ENCODE assay signal across 11 mouse cellular contexts in genomic region chr15:98722854-98723253, GRCm38 (mm10). TPM values are rescaled to one million over a fixed set of nuclear protein-coding genes. Genes with fewer than 3 reads are reported as not detected.
DNase-seq lines count a peak whose midpoint lies in the region; ATAC-seq lines count a peak whose summit lies in the region.
"Had no signal": no experiment of that assay in that cellular context is flagged by ENCODE, and none has a peak within 500 bp of the region (broad histone marks: within the 10 kb centered on the region; RNA-seq: fewer than 3 reads in every experiment).

No protein-coding gene starts in this region.

- H3K4me3 ChIP-seq in kidney, embryonic 16.5 days (ENCODE audit: low read length) = peak overlapping the region; percentile 3; the same call in 1 of the 2 replicates
- H3K4me3 ChIP-seq: embryonic facial prominence, embryonic 12.5 days had no signal

- 0 out of 2 replicates have a peak, but pooled peaks have one; percentile 32 for ATAC-seq in kidney, embryonic 16.5 days (ENCODE audit: low FRiP score, low TSS enrichment)
- ATAC-seq in inflammation-experienced regulatory T-cells, adult 6 months = peak; percentile 64

- peak overlapping the region; percentile 2; the same call in 1 of the 2 replicates for H3K9ac ChIP-seq in kidney, embryonic 16.5 days (replicated peaks; ENCODE audit: low read length)
- H3K9ac ChIP-seq: embryonic facial prominence, embryonic 12.5 days; liver, embryonic 14.5 days had no signal

- H3K36me3 ChIP-seq in kidney, embryonic 16.5 days (ENCODE audit: insufficient read depth, low read length) = no peaks in the 10 kb centered on the region
- H3K36me3 ChIP-seq: embryonic facial prominence, embryonic 12.5 days had no signal

- peak overlapping the region; percentile 37; the same call in 1 of the 2 replicates for H3K27ac ChIP-seq in kidney, embryonic 16.5 days (ENCODE audit: low read length)
- H3K27ac ChIP-seq: embryonic facial prominence, embryonic 12.5 days; liver, embryonic 14.5 days had no signal

- DNase-seq in adrenal gland, postnatal 14 days = peak; percentile 21
- no peak for DNase-seq in adrenal gland, postnatal 36 days
- no peak for DNase-seq in kidney, adult 11 months
- DNase-seq in thymus, postnatal 0 days (ENCODE audit: low spot score) = peak; percentile 46
- no peak for DNase-seq in yolk sac, embryonic 10.5 days (ENCODE audit: low spot score)
- DNase-seq in testis, postnatal 10 days (ENCODE audit: low spot score) = no peak
- DNase-seq: gastrocnemius, postnatal 25 days had no signal

- WGBS in kidney, embryonic 16.5 days = 34% methylated on average over 14 of the region's 14 CpGs

- H3K9me3 ChIP-seq in kidney, embryonic 16.5 days (ENCODE audit: low read length) = no peaks in the 10 kb centered on the region
- H3K9me3 ChIP-seq: embryonic facial prominence, embryonic 12.5 days had no signal

- peak overlapping the region; percentile 37 for H3K4me2 ChIP-seq in kidney, embryonic 16.5 days (replicated peaks; ENCODE audit: low read depth, low read length)
- H3K4me2 ChIP-seq: embryonic facial prominence, embryonic 12.5 days had no signal

- H3K27me3 ChIP-seq in kidney, embryonic 16.5 days (ENCODE audit: insufficient read depth, low read length) = no peaks in the 10 kb centered on the region
- H3K27me3 ChIP-seq: embryonic facial prominence, embryonic 12.5 days had no signal

- peaks cover 34% of the 10 kb centered on the region for H3K4me1 ChIP-seq in kidney, embryonic 16.5 days (ENCODE audit: insufficient read depth, low read length)

RNA-seq across cellular contexts. Expression of gene Fkbp11, which starts 5.1 kb away (rescaled TPM):
- total RNA-seq in adrenal gland, postnatal 14 days (2021) = 7.2 and 7.7 TPM in 2 replicates
- 1 to 10 TPM; 7.5 to 9.1 TPM for total RNA-seq in adrenal gland, postnatal 36 days (2021)
- polyA plus RNA-seq in kidney, embryonic 16.5 days (2015; fragmentation: Nextera tagmentation; extraction: Ambion mirVana) = 36.6 and 39.1 TPM in 2 replicates
- 1 to 10 TPM in 1 of 3 experiments, under 1 TPM in 1, not detected in 1; 0.62 to 1.7 TPM for polyA plus RNA-seq in inflammation-experienced regulatory T-cells, adult 6 months (2017; shearing (Covaris generic))
- polyA plus RNA-seq in thymus, postnatal 0 days (2015; fragmentation: Nextera tagmentation; extraction: Ambion mirVana) = 4.6 and 6.4 TPM in 2 replicates

RNA-seq across cellular contexts. Expression of gene Ccdc65, which starts 14.8 kb away (rescaled TPM):
- 0.96 and 0.98 TPM in 2 replicates for total RNA-seq in adrenal gland, postnatal 14 days (2021)
- total RNA-seq in adrenal gland, postnatal 36 days (2021) = under 1 TPM; 0.23 to 0.26 TPM
- polyA plus RNA-seq in kidney, embryonic 16.5 days (2015; fragmentation: Nextera tagmentation; extraction: Ambion mirVana) = 0.95 and 1.1 TPM in 2 replicates
- not detected for polyA plus RNA-seq in inflammation-experienced regulatory T-cells, adult 6 months (2017; shearing (Covaris generic))
- 0.09 and 0.40 TPM in 2 replicates for polyA plus RNA-seq in thymus, postnatal 0 days (2015; fragmentation: Nextera tagmentation; extraction: Ambion mirVana)
- total RNA-seq: gastrocnemius, postnatal 25 days had no signal

RNA-seq across cellular contexts. Expression of gene Arf3, which starts 40.2 kb away (rescaled TPM):
- total RNA-seq in adrenal gland, postnatal 14 days (2021) = 98.5 and 104 TPM in 2 replicates
- 100 to 1,000 TPM; 132 to 140 TPM for total RNA-seq in adrenal gland, postnatal 36 days (2021)
- polyA plus RNA-seq in kidney, embryonic 16.5 days (2015; fragmentation: Nextera tagmentation; extraction: Ambion mirVana) = 56.3 and 59.5 TPM in 2 replicates
- polyA plus RNA-seq in inflammation-experienced regulatory T-cells, adult 6 months (2017; shearing (Covaris generic)) = 10 to 100 TPM; 35.5 to 38.0 (median 37.8) TPM
- polyA plus RNA-seq in thymus, postnatal 0 days (2015; fragmentation: Nextera tagmentation; extraction: Ambion mirVana) = 36.5 and 42.2 TPM in 2 replicates

RNA-seq across cellular contexts. Expression of gene Rnd1, which starts 45.6 kb away (rescaled TPM):
- total RNA-seq in adrenal gland, postnatal 14 days (2021) = 2.1 and 3.6 TPM in 2 replicates
- 1 to 10 TPM; 2.1 to 2.4 TPM for total RNA-seq in adrenal gland, postnatal 36 days (2021)
- polyA plus RNA-seq in kidney, embryonic 16.5 days (2015; fragmentation: Nextera tagmentation; extraction: Ambion mirVana) = 0.45 and 0.75 TPM in 2 replicates
- 1 to 10 TPM in 1 of 3 experiments, under 1 TPM in 2; 0.94 to 1.8 (median 0.99) TPM for polyA plus RNA-seq in inflammation-experienced regulatory T-cells, adult 6 months (2017; shearing (Covaris generic))
- polyA plus RNA-seq in thymus, postnatal 0 days (2015; fragmentation: Nextera tagmentation; extraction: Ambion mirVana) = 1.1 and 1.7 TPM in 2 replicates

RNA-seq across cellular contexts. Expression of gene Wnt10b, which starts 55.1 kb away (rescaled TPM):
- total RNA-seq in adrenal gland, postnatal 14 days (2021) = 0.48 and 0.79 TPM in 2 replicates
- 1 to 10 TPM; 1.1 to 1.3 TPM for total RNA-seq in adrenal gland, postnatal 36 days (2021)
- 0.17 TPM in 1 of 2 replicates, not detected in the other for polyA plus RNA-seq in kidney, embryonic 16.5 days (2015; fragmentation: Nextera tagmentation; extraction: Ambion mirVana)
- under 1 TPM in 1 of 3 experiments, not detected in 2; 0.15 TPM for polyA plus RNA-seq in inflammation-experienced regulatory T-cells, adult 6 months (2017; shearing (Covaris generic))
- 0.85 TPM in 2 replicates for polyA plus RNA-seq in thymus, postnatal 0 days (2015; fragmentation: Nextera tagmentation; extraction: Ambion mirVana)

Comparison
In these comparisons a context has a peak if more than half of its experiments do, and no peak if none do; other contexts are left out.
1. DNase-seq: peak in adrenal gland, postnatal 14 days (single experiment) and thymus, postnatal 0 days (single experiment); none in adrenal gland, postnatal 36 days (0 of 2), kidney, adult 11 months (single experiment), yolk sac, embryonic 10.5 days (single experiment) and testis, postnatal 10 days (single experiment).